Mouse (Mus musculus): ENCODE data around the gene Rcor1.

Rcor1 gene

DNA sequence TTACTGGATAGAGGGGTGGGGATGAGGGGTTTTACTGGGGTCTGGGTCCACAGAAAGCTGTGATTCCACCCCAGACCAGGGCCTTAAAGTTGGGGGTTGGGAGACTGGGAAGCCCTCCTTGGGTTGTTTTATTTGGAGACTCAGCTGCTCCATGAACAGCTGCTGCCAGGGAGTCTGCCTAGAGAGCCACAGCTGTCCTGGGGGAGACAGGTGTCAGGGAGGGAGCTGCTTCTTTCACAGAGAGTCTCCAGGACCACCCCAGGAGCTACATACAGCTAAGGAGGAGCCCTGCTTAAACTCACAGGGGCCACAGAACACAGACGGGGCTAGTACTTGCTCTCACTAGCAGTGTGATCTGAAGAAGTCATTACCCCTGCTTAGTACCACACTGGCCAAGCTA, 18.0 kb upstream of the Rcor1 start:
- no peak for DNase-seq (ENCODE audit: extremely low read depth, low read depth)

DNA sequence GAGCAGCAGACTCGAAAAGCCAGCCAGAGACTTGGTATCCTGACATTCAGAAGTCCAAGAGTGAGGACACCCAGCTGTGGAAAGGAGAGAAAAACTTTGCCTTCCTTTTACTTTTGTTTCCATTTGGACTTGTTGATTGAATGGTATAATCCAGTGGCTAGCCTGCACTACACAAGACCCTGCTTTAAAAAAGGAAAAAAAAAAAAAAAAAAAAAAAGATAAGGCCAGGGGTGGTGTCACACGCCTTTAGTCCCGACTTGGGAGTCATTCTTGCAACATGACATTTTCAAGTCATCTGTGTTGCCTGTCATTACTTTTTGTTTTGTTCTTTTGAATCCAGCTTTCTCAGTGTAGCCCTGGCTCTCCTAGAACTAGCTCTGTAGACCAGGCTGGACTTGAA, 17.6 kb upstream of the Rcor1 start:
- no peak for DNase-seq (ENCODE audit: extremely low read depth, low read depth)

DNA sequence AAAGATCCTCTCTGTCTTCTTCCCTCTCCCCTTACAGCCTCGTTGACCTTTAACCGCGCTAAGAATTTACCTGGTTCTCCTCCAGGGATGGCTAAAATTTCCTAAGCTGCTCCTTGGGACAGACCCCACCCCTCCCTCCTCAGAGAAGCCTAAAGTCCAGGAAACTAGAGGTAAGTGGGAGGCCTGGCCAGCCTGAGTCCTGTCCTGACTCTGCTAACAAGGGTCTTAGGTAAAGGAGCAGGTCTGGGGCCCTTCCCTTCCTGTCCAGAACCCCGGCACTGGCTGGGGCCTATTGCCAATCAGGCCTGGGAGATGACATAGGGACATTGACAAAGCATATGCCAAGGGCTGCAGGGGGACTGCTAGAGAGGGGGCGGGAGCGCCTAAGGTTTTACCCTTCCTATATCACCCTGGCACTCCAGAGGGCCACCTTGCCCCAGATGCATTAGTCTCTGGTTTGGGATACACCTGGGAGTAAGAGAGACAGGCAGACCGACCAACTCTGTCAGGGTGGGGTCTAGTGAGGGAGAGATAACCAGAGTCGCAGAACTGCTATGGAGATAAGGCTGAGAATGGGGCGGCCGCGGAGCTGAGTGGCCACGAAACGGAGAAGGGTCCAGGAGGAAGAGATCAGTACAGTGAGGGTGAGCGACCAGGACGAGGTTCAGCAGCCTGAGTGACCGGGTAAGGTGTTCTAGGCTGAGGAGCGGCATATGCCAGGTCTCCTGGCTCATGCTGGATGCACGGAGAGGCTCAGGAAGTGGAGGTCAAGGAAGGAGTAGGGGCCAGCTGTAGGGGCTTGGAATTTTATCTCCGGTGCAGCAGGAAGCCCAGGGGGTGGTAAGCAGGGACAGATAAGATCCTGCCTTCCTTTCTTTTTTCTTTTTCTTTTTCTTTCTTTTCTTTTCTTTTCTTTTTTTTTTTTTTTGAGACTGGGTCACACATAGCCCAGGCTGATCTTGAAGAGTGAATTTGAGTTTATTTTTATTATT, 10.7 kb upstream of the Rcor1 start:
- no peak for DNase-seq (ENCODE audit: extremely low read depth, low read depth)

DNA sequence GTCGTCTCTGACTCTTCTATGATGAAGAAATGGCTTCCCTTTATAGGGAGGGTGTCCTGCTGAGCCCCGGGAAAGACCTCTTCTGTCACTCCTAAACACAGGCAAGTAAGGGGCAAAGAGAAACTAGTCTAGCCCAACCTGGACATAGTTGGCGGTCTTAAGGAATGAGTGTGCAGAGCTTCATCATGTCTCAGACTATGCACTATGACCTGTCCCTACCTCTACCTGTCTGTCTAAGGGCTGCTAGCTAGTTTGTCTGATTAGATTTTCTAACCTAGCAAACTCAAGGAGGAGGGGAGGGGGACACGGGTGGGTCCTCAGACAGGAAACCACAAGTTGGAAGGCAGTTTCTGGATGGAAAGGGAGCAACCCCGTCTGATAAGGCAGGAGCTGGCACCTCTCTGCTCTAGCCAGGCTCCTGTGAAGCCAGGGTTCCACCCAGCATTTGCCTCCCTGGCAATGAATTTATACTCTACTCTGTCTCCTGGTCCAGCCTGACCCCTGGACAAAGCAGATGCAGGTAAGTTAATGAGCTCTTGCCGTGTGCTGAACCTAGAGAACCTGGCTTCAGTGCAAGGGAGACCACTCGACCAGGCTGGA, 9.8 kb upstream of the Rcor1 start:
- DNase-seq (ENCODE audit: extremely low read depth, low read depth) = no peak

DNA sequence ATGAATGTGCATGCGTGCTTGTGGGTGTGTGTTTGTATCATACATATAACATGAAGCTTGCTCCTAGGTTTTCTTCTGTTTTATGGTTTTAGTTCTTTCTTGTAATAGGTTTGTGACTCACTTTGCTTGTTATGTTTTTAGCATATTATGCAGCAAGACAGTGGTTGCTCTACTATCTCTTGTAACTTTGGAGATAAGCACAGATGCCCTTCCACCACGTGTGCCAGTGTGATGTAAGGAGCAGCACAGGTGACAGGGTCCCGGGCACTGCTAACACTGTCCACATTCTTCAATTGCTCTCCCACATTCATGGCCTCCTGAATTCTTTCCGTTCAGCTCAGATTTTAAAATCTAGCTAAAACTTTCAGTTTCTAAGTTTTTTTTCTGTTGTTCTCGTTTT, 6.3 kb upstream of the Rcor1 start:
- no peak for DNase-seq (ENCODE audit: extremely low read depth, low read depth)

DNA sequence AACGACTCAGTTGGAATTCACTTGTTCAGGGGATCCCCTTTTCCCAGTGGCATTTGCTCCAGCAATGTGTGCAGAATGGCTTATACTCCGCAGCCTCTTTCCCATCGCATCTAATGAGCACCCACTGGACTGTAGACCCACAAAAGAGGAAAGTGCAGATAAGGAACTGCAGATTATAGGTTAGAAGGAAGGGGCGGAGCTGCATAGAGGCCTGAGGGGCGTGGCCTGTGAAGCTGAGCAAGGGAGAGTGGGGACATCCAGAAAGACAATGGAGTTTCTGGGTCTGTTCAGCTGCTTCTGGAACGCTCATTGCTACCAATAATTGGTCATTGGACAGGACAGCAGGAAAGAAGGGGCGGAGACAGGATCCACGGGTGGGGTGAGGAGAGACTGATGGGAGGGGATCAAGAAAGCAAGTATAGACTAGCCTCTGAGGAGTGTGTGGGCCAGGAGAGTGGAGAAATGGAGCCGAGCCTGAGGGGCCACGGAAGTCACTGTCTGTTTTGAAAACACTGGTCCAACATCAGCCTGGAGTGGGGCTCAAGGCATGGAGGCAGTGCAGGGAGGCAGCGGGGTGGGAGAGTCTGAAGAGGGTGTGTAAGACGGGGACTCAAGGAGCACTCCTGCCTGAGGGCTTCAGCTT, 3.8 kb upstream of the Rcor1 start:
- peak; percentile 71 for DNase-seq (ENCODE audit: extremely low read depth, low read depth)

DNA sequence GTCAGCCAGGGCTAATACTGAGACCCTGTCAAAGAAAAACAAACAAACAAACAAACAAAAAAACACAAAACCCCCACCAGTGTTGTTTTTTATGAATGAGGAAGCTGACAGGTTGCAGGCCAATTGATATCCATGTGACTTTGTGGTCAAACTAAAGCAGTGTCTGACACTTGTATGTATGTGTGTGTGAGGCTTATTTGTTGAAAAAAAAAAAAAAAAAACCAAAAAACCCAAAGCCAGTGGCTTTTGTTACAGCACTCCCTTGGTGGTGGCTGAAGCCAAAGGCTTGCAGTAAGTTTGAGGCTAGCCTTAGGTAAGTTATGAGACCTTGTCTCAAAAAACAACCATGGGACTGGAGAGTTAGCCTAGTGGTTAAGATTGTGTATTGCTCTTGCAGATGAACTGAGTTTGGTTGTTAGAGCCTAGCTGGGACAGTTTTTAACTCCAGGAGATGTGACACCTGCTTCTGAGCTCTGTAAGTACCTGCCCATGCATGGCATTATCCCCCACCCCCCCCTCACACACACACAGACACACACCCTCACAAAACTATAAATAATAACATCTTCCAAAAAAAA, 2.9 kb upstream of the Rcor1 start:
- no peak for DNase-seq (ENCODE audit: extremely low read depth, low read depth)

DNA sequence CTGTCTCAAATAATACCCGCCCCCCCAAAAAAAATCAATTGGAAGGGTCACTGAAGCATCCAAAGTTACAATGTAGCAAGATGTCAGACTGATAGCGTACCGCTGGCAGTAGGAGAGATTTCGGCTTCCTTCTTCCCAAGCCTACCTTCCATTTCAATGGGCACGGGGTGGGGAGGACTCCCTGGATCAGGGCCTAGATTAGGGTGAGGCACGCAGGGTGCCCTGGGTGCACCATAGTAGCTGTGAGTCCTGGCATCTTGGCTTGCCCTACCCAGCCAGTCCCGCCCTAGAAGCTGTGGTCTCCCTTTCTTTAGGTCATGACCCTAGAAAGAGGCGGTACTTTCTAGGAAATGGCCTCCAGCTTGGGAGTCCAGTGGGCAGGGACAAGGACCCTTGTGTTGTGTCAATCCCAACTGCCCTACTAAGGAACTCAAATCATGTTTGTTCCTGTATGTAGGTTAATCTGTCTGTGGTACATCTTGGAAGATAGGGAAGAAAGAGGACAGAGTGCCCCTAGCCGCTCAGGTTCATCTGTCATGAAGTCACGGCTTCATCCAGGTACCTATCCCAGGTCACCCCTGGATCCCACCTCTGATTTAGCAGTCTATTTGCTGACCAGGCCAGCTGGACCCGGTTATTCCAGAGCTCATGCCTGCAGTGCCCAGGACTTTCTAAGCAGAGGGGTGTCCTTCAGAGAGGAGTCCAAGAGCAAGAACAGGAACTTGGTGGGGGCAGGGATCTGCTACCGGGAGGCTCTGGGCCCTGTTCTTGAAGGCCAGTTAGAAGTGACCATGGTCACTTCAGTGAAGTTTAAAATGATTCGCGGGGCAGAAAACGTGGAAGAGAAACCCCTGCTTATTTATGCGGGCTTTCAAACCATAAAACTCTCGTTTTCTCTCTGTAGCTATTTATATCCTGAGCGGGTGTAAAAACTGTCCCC, 1.6 kb upstream of the Rcor1 start:
- no peak for DNase-seq (ENCODE audit: extremely low read depth, low read depth)

DNA sequence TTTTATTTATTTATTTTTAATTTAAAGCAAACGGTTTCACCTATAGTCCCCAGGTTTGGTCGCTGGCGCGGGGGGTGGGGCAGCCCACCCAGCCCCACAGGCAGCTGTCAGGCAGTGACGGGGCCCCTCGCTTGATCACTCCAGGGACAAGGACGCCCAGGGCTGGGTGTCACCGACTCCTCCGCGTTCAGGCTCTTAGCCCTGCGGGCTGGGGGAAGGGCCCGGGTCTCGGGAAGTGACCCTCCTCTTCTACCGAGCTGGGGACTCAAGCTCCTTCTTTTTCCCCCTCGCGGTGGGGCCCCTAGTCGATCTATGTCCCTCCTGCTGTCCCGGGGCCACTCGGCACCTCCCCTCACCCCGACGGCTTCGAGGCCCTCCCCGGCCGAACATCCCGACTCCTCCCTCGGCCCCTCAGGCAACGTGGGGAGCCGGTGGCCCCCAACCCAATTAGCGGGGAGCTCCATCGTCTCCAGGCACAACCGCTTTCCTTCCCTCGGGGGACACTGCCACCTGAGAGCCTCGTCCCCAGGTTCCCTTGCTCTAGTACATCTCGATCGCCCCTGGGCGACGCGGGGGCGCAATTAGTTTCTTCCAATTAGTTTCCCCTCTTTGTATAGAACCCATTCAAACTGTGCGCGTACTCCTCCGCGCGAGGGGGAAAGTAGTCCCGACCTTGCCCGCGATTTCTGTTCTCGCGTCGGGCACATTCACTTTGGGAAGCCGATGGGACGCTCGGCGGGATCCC, 748 bp upstream of the Rcor1 start:
- peak; percentile 70 for DNase-seq (ENCODE audit: extremely low read depth, low read depth)

DNA sequence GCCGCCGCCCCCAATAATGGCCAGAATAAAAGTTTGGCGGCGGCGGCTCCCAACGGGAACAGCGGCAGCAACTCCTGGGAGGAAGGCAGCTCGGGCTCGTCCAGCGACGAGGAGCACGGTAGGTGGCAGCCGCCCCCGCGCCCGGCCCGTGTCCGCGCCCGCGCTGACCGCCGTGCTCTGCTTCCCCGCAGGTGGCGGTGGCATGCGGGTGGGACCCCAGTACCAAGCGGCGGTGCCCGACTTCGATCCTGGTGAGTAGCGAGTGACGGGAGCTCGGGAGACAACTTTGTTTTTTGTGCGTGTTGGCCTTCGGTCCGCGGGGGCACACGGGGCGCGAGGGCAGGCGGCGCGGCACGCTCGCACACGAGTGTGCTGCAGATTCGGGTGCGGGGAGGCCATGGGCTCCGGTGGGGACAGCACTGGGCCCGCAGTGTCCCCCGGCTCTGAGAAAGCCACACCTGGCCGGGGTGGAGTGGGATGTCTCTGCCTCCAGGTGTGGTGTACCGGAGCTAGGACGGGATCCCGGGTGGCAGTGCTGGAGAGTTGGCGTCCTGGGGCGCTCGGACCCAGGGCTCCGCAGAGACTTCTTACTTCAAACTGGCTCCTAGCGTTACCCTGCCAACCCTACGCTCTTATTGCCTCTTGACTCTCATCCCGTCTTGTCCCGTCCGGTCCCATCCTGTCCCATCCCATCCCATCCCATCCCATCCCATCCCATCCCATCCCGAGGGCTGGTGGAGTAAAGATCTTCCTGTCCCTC, 800 bp downstream of the Rcor1 start:
- DNase-seq (ENCODE audit: extremely low read depth, low read depth) = no peak

DNA sequence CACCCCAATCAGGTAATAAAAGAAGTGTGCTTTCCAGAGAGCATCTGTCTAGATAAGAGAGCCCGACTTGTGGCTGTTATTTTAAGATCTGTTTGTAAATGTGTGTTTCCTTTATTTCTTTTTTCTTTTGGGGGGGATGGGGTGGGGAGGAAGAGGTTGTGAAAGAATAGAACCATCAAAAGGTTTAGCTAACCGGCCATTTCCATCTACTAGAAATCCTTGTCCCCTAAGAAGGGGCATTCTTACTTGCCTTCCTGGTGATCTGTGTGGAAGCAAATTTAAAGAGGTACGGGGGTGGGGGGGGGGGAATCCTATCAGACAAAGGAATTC, 1.3 kb downstream of the Rcor1 start:
- no peak for DNase-seq (ENCODE audit: extremely low read depth, low read depth)

DNA sequence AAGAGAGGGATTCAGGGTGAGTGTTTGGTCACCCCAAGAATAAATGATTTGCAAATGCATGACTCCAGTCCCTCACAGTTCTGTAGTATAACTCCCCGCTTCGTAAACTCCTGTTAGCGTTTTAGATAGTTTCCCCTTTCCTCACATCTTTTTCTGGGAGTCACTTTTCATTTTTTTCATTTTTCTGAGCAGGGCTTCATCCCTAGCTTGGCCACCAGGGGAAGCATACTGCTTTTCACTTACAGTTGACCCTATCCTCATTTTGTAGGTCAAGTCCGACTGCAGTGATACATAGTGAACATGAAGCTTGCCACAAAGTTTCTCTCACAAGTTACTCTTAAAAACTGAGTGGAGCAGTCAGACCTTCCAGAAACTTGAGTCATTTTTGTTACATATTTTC, 2.0 kb downstream of the Rcor1 start:
- DNase-seq (ENCODE audit: extremely low read depth, low read depth) = no peak

DNA sequence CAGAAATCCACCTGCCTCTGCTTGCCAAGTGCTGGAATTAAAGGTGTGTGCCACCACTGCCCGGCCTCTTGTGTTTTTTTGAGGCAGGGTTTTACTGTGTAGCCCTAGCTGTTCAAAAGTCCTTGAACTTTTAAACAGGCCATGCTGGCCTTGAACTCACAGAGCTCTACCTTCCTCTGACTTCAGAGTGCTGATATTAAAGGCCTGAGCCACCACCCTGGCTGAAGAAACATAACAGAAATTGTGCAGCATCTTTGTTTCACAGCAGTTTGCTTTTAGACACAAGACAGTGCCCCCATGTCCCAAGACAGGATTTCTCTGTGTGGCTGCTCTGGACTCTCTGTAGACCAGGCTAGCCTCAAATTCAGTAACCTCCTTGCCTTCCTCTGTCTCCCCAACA, 3.2 kb downstream of the Rcor1 start:
- DNase-seq (ENCODE audit: extremely low read depth, low read depth) = no peak

DNA sequence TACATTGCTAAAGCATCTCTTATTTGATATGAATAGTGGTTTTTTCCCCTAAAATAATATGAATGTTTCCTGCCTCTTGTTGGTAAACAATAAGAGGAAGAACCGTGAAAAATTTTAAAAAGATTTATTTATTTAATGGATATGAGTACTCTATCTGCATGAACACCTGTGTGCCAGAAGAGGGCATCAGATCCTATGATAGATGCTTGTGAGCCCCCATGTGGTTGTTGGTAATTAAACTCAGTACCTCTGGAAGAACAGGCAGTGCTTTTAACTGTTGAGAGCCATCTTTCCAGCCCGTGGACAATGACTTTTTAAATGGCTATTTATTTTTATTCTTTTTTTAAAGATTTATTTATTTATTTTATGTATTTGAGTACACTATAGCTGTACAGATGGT, 5.7 kb downstream of the Rcor1 start:
- no peak for DNase-seq (ENCODE audit: extremely low read depth, low read depth)

DNA sequence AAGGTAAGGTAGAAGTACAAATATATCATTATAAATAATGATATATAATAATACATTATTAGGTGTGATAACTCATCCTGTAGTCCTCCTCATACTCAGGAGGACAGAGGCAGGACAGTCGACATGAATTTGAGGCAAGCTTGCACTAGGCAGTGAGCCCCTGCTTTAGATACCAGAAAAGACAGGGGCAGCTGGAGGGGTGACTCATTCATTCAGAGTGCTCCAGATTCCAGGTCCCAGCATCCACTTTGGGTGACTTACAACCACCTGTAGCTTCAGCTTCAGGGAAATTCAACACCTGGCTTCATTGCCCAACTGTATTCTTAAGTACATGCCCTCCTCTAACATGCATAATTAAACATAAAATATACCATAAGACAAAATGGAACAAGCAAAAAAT, 7.7 kb downstream of the Rcor1 start:
- DNase-seq (ENCODE audit: extremely low read depth, low read depth) = no peak

DNA sequence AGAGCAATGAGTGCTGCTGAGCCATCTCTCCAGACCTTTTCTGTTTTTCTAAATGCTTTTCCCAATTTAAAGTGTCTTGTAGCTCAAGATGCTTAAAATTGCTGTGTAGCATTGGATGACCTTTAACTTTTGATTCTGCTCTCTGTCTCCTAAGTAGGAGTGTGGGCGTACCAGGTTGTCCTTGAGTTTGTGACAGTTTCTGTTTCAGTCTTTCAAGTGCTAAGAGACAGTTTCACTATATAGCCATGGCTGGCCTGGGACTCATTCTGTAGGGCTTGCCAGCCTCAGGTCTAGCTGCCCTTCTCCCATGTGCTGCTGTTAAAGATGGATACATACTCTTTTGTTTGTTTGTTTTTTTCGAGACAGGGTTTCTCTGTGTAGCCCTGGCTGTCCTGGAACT, 9.1 kb downstream of the Rcor1 start:
- DNase-seq (ENCODE audit: extremely low read depth, low read depth) = no peak

DNA sequence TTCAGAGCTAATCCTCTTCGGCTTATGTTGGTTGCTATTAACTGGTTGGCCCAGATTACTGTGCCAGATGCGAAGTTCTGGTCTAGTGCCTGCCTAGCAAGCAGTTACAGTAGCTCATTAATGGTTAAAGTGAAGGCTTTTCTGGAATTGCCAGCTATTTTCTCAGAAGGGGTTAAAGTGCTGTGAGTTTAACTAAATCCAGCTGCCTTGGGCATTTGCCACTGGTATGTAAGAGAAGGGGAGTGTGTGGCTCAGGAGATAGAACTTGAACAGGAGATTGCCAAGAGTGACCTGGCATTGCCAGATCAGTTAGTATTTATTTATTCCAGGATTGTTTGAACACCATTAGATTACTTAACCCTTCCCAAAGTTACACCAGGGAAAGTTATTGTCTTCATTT, 11.1 kb downstream of the Rcor1 start:
- DNase-seq (ENCODE audit: extremely low read depth, low read depth) = no peak

DNA sequence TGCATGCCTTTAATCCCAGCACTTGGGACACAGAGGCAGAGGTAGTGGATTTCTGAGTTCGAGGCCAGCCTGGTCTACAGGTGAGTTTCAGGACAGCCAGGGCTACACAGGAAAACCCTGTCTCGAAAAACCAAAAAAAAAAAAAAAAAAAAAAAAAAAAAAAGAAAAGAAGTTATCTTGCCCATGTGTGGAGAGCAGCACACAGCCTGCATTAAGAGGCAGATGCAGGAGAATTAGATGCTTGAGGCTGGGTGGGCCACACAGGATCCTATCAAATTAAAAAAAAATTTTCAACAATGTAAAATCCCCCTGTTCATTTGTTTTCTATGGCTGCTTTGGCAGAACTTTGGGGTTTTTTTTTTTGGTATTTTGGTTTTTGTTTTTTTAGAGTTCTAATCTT, 24.2 kb downstream of the Rcor1 start:
- DNase-seq (ENCODE audit: extremely low read depth, low read depth) = no peak

DNA sequence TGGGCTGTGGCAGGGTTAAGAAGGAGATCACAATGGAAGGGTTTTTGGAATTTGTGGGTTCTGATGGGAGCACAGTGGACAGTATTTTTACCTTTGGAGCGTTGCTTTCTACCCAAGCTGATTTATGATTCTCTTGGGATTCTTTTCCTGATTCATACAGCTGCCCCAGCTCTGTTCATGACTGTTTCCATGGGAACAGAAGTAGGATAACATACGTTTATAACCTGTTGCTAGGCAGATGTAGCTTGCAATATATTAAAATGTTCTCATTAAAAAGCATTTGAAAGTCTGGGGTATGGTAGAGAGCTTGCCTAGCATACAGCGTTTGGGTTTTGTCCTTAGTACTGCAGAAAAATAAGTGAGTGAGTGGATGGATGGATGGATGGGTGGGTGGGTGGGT, 25.1 kb downstream of the Rcor1 start:
- no peak for DNase-seq (ENCODE audit: extremely low read depth, low read depth)

DNA sequence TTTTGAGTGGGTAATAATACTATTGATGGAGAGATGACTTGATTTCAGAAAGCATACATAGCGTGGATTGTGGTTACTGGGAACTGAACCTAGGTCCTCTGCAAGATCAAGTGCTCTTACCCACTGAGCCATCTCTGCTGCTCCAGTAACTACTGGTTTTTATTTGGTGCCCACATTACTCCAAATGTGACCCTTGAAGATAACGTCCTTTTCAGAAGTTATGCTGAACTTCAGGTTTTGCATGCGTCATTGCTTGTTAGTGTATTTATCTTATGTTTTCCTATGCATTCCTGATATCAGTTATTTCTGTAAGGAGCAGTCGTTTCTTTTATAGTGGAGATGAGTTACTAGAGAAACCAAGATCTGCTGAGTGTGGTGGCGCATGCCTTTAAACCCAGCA, 26.2 kb downstream of the Rcor1 start:
- DNase-seq (ENCODE audit: extremely low read depth, low read depth) = no peak
